Mouse (Mus musculus) intestine, embryonic 15.5 days (tissue): ENCODE measurements around the gene Phox2a. TPM values are rescaled to one million over a fixed set of nuclear protein-coding genes. Genes with fewer than 3 reads are reported as not detected.

ENCODE experiments used
- ATAC-seq: fragments of 200-750 bp; cut with Nextera tagmentation; 2 replicates; pipeline ENCODE4 v1.8.0; 2017; ENCODE audit warnings: moderate TSS enrichment, moderate library complexity
- H3K27ac ChIP-seq: fragments of 300-500 bp; sonication (generic); 2 replicates; pipeline ENCODE4 v1.5.1; 2015; ENCODE audit warnings: mild to moderate bottlenecking, inconsistent platforms
- H3K27me3 ChIP-seq: fragments of 300-500 bp; sonication (generic); replicated peaks from 2 replicates; pipeline ENCODE4 v1.6.1; 2015; ENCODE audit warnings: inconsistent platforms
- H3K36me3 ChIP-seq: fragments of 300-500 bp; sonication (generic); 2 replicates; pipeline ENCODE4 v1.6.1; 2015; ENCODE audit warnings: inconsistent platforms
- H3K4me1 ChIP-seq: fragments of 300-500 bp; sonication (generic); replicated peaks from 2 replicates; pipeline ENCODE4 v1.6.1; 2015; ENCODE audit warnings: inconsistent platforms
- H3K4me2 ChIP-seq: fragments of 300-500 bp; sonication (generic); replicated peaks from 2 replicates; pipeline ENCODE4 v1.6.1; 2015; ENCODE audit warnings: mild to moderate bottlenecking, inconsistent platforms
- H3K4me3 ChIP-seq: fragments of 300-500 bp; sonication (generic); replicated peaks from 2 replicates; pipeline ENCODE4 v1.5.1; 2015; ENCODE audit warnings: inconsistent platforms
- H3K9ac ChIP-seq: fragments of 300-500 bp; sonication (generic); 2 replicates; pipeline ENCODE4 v1.6.1; 2015; ENCODE audit warnings: inconsistent platforms
- H3K9me3 ChIP-seq: fragments of 300-500 bp; sonication (generic); 2 replicates; pipeline ENCODE4 v1.6.1; 2016; ENCODE audit warnings: inconsistent platforms
- WGBS: fragments of 180-500 bp; shearing (Covaris S2); methylation state at CpG from one replicate; pipeline ENCODE4 v1.1.7; 2015; 5-methylcytosine and 5-hydroxymethylcytosine counted together
- polyA plus RNA-seq: library from polyadenylated mRNA; unstranded; fragments of >200 nt; fragmentation: Nextera tagmentation; extraction: Ambion mirVana; gene quantifications from 2 replicates; pipeline ENCODE4 v1.2.1, GENCODE M21; 2015

The Phox2a gene
- polyA plus RNA-seq, 1 experiment from 2014 or later: 4.2 TPM

GRCm38 (mm10) chr7:101852846-101853245, 34.7 kb downstream of the Phox2a start:
- H3K4me2 ChIP-seq: no peak overlapping the region
- 82% methylated on average over 6 of the region's 6 CpGs for WGBS
- no peaks in the 10 kb centered on the region for H3K27me3 ChIP-seq
- H3K9me3 ChIP-seq: no peaks in the 10 kb centered on the region
- no peaks in the 10 kb centered on the region for H3K4me1 ChIP-seq
- no peak overlapping the region for H3K4me3 ChIP-seq
- no peak overlapping the region for H3K27ac ChIP-seq
- ATAC-seq: no peak
- no peaks in the 10 kb centered on the region for H3K36me3 ChIP-seq
- H3K9ac ChIP-seq: no peak overlapping the region

GRCm38 (mm10) chr7:101853816-101854215, 35.7 kb downstream of the Phox2a start:
- 64% methylated on average over 2 of the region's 2 CpGs for WGBS
- Histone ChIP-seq H3K9ac (no peak overlapping the region), H3K9me3 (no peaks in the 10 kb centered on the region), H3K4me3 (no peak overlapping the region), H3K4me2 (no peak overlapping the region), H3K4me1 (no peaks in the 10 kb centered on the region), H3K36me3 (no peaks in the 10 kb centered on the region), H3K27me3 (no peaks in the 10 kb centered on the region), H3K27ac (no peak overlapping the region)
- ATAC-seq: no peak

DNA sequence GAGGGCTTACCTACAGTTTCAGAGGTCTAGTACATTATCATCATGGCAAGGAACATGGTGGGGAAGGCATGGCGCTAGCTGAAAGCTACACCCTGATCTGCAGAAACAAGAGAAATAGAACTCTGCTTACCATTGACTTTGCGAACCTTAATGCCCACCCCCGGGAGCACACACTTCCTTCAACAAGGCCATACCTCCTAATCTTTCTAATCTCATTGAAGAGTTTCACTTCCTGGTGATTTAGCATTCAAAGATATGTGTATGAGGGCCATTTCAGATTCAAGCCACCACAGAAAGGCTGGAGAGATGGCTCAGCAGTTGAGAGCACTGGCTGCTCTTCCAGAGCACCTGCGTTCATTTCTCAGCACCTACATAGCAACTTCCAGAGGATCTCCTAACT, 39.0 kb downstream of the Phox2a start, which contains the start of gene Folr2:
TSS of gene Folr2 (minus strand) at position 101 of the 400 bp plus-strand sequence.
- no peak within 1 kb of the TSS for H3K9ac ChIP-seq
- ATAC-seq: no peak
- no peak within 1 kb of the TSS for H3K4me3 ChIP-seq
- H3K36me3 ChIP-seq: no peaks in the 10 kb centered on the region
- no peaks in the 10 kb centered on the region for H3K27me3 ChIP-seq
- H3K9me3 ChIP-seq: no peaks in the 10 kb centered on the region
- WGBS: 86% methylated on average over 4 of the region's 4 CpGs
- no peak within 1 kb of the TSS for H3K4me2 ChIP-seq
- no peak within 1 kb of the TSS for H3K27ac ChIP-seq
- H3K4me1 ChIP-seq: no peaks in the 10 kb centered on the region

DNA sequence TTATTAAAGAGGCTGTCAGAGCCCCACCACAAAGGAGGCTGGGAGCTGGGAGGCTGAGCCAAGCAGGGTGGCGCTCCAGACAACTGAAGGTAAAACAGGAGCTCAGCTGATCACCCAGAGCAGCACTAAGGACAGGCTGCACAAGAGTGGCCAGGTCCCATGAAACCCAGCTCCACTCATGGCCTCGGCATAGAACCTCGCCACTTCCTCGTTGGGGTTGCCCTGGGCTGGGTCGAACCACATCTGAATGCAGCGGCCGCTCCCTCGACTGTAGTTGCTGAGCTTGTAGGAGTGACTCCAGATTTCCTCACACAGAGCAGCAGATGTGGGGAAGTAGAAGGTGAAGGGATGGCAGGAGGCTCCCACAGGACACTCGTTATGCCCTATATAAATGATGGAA, 40.2 kb downstream of the Phox2a start:
- WGBS: 79% methylated on average over 9 of the region's 9 CpGs
- no peak for ATAC-seq
- no peak overlapping the region for H3K27ac ChIP-seq

DNA sequence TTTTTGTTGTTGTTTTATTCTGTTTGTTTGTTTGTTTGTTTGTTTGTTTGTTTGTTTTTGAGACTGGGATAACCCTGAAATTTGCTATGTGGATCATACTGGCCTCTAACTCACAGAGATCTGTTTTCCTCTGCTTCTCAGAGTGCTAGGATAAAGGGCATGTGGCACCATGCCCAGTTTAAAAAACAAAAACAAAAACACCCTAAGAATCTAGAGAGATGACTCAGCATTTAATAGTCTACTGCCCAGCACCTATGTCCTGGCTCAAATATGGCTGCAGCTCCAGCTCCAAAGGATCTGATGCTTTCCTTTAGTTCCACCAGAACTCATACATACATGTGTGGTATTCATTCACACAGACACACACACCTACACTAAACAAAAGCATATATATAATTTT, 42.9 kb downstream of the Phox2a start:
- Histone ChIP-seq H3K36me3 (no peaks in the 10 kb centered on the region), H3K9ac (no peak overlapping the region), H3K9me3 (no peaks in the 10 kb centered on the region), H3K4me2 (no peak overlapping the region), H3K4me1 (no peaks in the 10 kb centered on the region), H3K27me3 (no peaks in the 10 kb centered on the region), H3K27ac (no peak overlapping the region), H3K4me3 (no peak overlapping the region)
- ATAC-seq: no peak

More for the DNA sequence above, 40.2 kb downstream of the Phox2a start:
- Histone ChIP-seq H3K4me2 (no peak overlapping the region), H3K9me3 (no peaks in the 10 kb centered on the region), H3K36me3 (no peaks in the 10 kb centered on the region), H3K9ac (no peak overlapping the region), H3K4me3 (no peak overlapping the region), H3K4me1 (no peaks in the 10 kb centered on the region), H3K27me3 (no peaks in the 10 kb centered on the region)

- H3K36me3 ChIP-seq: no peaks in the 10 kb centered on the region
- WGBS: 67% methylated on average over 3 of the region's 3 CpGs
- no peak overlapping the region for H3K4me2 ChIP-seq
- H3K27ac ChIP-seq: no peak overlapping the region
- no peak overlapping the region for H3K4me3 ChIP-seq
- no peaks in the 10 kb centered on the region for H3K27me3 ChIP-seq
- no peak overlapping the region for H3K9ac ChIP-seq
- 0 out of 2 replicates have a peak, but pooled peaks cover 6% of the 10 kb centered on the region for H3K4me1 ChIP-seq
- no peak for ATAC-seq
- no peaks in the 10 kb centered on the region for H3K9me3 ChIP-seq
Observed at GRCm38 (mm10) chr7:101862291-101862690, 44.2 kb downstream of the Phox2a start.

DNA sequence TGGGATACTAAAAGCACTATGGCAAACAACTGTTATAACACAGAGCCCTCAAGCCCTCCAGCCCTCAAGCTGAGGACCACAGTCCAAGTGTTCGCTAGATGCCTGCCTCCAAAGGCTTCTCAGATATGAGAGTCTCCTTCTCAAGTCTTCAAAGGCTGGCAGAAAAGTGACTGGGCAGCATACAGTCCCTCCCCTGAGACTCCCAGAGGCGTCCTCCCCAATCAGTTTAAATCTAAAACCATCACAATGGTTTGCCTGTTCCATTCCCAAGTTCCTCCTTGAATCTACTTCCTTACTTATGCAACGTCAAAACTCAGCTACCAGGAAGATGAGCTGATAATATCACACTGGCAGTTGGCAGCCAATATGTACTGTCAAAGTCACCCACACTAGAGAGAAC, 45.3 kb downstream of the Phox2a start, which contains the start of gene Anapc15:
TSS of gene Anapc15 (plus strand) at position 301 of the 400 bp plus-strand sequence.
- Histone ChIP-seq H3K36me3 (no peaks in the 10 kb centered on the region), H3K27ac (no peak within 1 kb of the TSS), H3K27me3 (no peaks in the 10 kb centered on the region), H3K4me2 (no peak within 1 kb of the TSS), H3K4me1 (peaks cover 8% of the 10 kb centered on the region; the same call in 1 of the 2 replicates), H3K4me3 (no peak within 1 kb of the TSS), H3K9me3 (no peaks in the 10 kb centered on the region), H3K9ac (no peak within 1 kb of the TSS)
- ATAC-seq: no peak
- WGBS: 74% methylated on average over 3 of the region's 3 CpGs

DNA sequence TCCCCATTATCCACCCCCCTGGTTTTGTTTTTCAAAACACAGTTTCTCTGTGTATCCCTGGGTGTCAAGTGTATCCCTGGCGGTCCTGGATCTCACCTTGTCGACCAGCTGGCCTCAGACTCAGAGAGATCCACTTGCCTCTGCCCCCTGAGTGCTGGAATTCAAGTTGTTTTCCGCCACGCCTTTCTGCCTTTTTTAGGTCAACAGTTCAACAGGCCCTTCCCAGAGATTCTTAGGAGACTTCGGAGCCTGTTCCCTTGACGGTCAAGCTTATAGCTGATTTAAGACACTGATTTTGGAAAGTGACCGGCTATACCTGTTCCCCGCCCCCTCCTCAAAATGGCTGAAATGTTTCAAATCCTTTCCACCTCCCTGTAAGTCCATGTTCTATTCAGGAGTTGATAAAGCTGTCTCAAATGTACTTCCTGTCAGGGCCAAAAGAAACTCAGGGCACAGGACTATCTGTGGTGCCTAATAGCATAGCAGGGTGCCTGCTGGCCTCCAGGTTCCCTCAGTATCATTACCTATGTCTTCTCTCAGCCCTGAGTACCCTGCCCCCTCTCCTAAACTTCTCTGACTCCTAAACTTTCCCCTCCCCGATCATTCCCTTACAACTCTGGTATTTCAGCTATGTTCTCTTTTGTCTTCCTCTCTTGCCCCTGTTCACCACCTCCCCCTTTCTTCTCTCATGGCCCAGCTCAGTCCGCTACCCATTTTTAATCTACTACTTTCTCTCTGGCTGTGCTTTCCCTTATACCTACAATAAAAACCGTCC, 48.6 kb downstream of the Phox2a start:
- Histone ChIP-seq H3K27ac (no peak overlapping the region), H3K36me3 (no peaks in the 10 kb centered on the region), H3K27me3 (no peaks in the 10 kb centered on the region), H3K9me3 (no peaks in the 10 kb centered on the region), H3K4me3 (no peak overlapping the region), H3K4me1 (peaks cover 9% of the 10 kb centered on the region; the same call in 1 of the 2 replicates), H3K4me2 (no peak overlapping the region), H3K9ac (no peak overlapping the region)
- no peak for ATAC-seq
- 85% methylated on average over 11 of the region's 11 CpGs for WGBS

GRCm38 (mm10) chr7:101867482-101867881, 49.4 kb downstream of the Phox2a start:
- Histone ChIP-seq H3K9me3 (no peaks in the 10 kb centered on the region), H3K36me3 (no peaks in the 10 kb centered on the region), H3K27me3 (no peaks in the 10 kb centered on the region), H3K4me3 (no peak overlapping the region), H3K4me1 (peaks cover 9% of the 10 kb centered on the region; the same call in 1 of the 2 replicates), H3K4me2 (no peak overlapping the region), H3K27ac (no peak overlapping the region), H3K9ac (no peak overlapping the region)
- 97% methylated on average over 4 of the region's 4 CpGs for WGBS
- ATAC-seq: no peak

DNA sequence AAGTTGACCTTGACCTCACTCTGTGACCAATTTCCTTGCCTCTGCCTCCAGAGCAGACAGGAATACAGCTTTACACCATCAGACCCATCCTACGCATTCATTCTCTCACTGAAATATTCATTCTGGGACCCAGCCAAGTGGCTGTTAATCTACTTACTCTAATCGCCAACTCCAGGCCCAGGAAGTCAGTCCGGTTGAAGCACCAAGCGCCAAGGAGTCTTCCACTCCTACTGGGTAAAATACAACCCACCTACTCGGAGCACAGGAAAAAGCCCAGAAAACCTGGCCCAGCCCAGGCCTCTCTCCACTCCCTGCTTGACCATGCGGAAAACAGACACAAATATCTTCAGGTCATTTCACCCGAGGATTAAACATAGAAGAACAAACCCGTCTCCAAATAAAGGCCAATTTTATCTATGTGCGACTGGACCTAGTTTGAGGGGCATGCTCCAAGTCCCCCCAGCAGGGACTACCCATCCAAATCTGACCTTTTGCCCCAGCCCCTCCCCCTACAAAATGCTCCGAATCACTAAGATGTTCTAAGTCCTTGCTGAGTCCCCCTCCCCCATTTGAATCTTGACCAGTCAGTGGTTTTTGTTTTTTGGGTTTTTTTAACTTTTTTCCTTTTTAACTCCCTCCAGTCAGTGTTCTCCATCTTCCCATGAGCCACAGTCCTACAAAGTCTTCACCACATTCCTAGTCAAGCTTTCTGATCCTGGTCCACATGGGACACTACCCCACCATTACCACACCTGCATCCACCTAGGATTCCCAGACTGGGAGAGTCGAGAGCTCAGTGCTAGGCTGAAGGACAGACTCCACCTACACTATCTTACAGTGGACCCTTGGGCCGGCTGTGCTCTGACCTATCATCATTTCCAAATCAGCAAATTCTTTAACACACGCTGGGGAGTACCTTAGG, 50.4 kb downstream of the Phox2a start:
- H3K4me1 ChIP-seq: peaks cover 9% of the 10 kb centered on the region; the same call in 1 of the 2 replicates
- peak overlapping the region; percentile 37 for H3K4me3 ChIP-seq
- H3K9me3 ChIP-seq: no peaks in the 10 kb centered on the region
- H3K9ac ChIP-seq: no peak overlapping the region
- 0 out of 2 replicates have a peak, but pooled peaks have one; percentile 16 for ATAC-seq
- H3K27ac ChIP-seq: peak overlapping the region; percentile 23; the same call in 1 of the 2 replicates
- no peaks in the 10 kb centered on the region for H3K27me3 ChIP-seq
- WGBS: 65% methylated on average over 13 of the region's 13 CpGs
- H3K4me2 ChIP-seq: peak overlapping the region; percentile 33
- no peaks in the 10 kb centered on the region for H3K36me3 ChIP-seq

GRCm38 (mm10) chr7:101869163-101869500, 51.0 kb downstream of the Phox2a start:
- ATAC-seq: no peak; the same call in 1 of the 2 replicates
- Histone ChIP-seq H3K9me3 (no peaks in the 10 kb centered on the region), H3K4me3 (peak overlapping the region; percentile 37), H3K27me3 (no peaks in the 10 kb centered on the region), H3K36me3 (no peaks in the 10 kb centered on the region), H3K4me1 (peaks cover 9% of the 10 kb centered on the region; the same call in 1 of the 2 replicates), H3K9ac (no peak overlapping the region), H3K4me2 (peak overlapping the region; percentile 33), H3K27ac (peak overlapping the region; percentile 23; the same call in 1 of the 2 replicates)
- WGBS: 64% methylated on average over 7 of the region's 7 CpGs

- Histone ChIP-seq H3K27me3 (no peaks in the 10 kb centered on the region), H3K27ac (peak within 1 kb of the TSS; percentile 84), H3K4me3 (peak within 1 kb of the TSS; percentile 37), H3K4me1 (peaks cover 9% of the 10 kb centered on the region; the same call in 1 of the 2 replicates), H3K9me3 (no peaks in the 10 kb centered on the region), H3K4me2 (peak within 1 kb of the TSS; percentile 33), H3K36me3 (no peaks in the 10 kb centered on the region), H3K9ac (peak within 1 kb of the TSS; percentile 28; the same call in 1 of the 2 replicates)
- WGBS: 39% methylated on average over 2 of the region's 2 CpGs
- peak; percentile 94 for ATAC-seq
Observed at GRCm38 (mm10) chr7:101870629-101871028, 52.5 kb downstream of the Phox2a start, which contains the start of gene Folr1. Folr1 (minus strand) TSS chr7:101870788.
